ENCODE assay signal across 7 mouse cellular contexts in genomic region chr2:28688431-28688830, GRCm38 (mm10). TPM values are rescaled to one million over a fixed set of nuclear protein-coding genes. Genes with fewer than 3 reads are reported as not detected.
DNase-seq lines count a peak whose midpoint lies in the region; ATAC-seq and TF ChIP-seq lines count a peak whose summit lies in the region.

No protein-coding gene starts in this region.

- no peak overlapping the region for H3K27ac ChIP-seq in kidney, postnatal 0 days
- H3K27ac ChIP-seq in forebrain, embryonic 12.5 days = no peak overlapping the region

- DNase-seq in kidney, postnatal 0 days (ENCODE audit: low spot score) = peak; percentile 69
- no peak for DNase-seq in kidney, adult 11 months
- DNase-seq in Muller cell, postnatal 12 days (ENCODE audit: inconsistent ontology term) = peak; percentile 49
- peak; percentile 12 to 27 for DNase-seq in spleen, postnatal 36 days (ENCODE audit: low spot score in 2 of 2)

- H3ac ChIP-seq in C2C12 (ENCODE audit: control insufficient read depth, insufficient read length, low read depth) = no peak overlapping the region

- no peak overlapping the region for H3K4me3 ChIP-seq in kidney, postnatal 0 days (replicated peaks; ENCODE audit: low read depth, low read length)
- H3K4me3 ChIP-seq in C2C12 (ENCODE audit: insufficient read depth, poor library complexity, severe bottlenecking) = no peak overlapping the region
- no peak overlapping the region for H3K4me3 ChIP-seq in forebrain, embryonic 12.5 days (replicated peaks)

- no peak overlapping the region for H3K4me2 ChIP-seq in kidney, postnatal 0 days (ENCODE audit: low read length)
- H3K4me2 ChIP-seq in forebrain, embryonic 12.5 days = no peak overlapping the region

- H3K27me3 ChIP-seq in kidney, postnatal 0 days (ENCODE audit: insufficient read depth, low read length) = no peaks in the 10 kb centered on the region
- no peaks in the 10 kb centered on the region for H3K27me3 ChIP-seq in C2C12 (ENCODE audit: control insufficient read depth, insufficient read depth, insufficient read length)
- H3K27me3 ChIP-seq in forebrain, embryonic 12.5 days = no peaks in the 10 kb centered on the region

- no peaks in the 10 kb centered on the region for H3K9me3 ChIP-seq in kidney, postnatal 0 days (replicated peaks; ENCODE audit: low read length)
- H3K9me3 ChIP-seq in forebrain, embryonic 12.5 days = no peaks in the 10 kb centered on the region

- H3K9ac ChIP-seq in kidney, postnatal 0 days (ENCODE audit: low read depth, low read length) = no peak overlapping the region
- no peak overlapping the region for H3K9ac ChIP-seq in forebrain, embryonic 12.5 days

- no peaks in the 10 kb centered on the region for H3K4me1 ChIP-seq in kidney, postnatal 0 days (replicated peaks; ENCODE audit: insufficient read depth, low read length)
- no peaks in the 10 kb centered on the region for H3K4me1 ChIP-seq in forebrain, embryonic 12.5 days

- H3K79me2 ChIP-seq in C2C12 (ENCODE audit: control insufficient read depth, insufficient read depth) = no peaks in the 10 kb centered on the region

- H3K79me3 ChIP-seq in C2C12 (ENCODE audit: low read depth) = no peaks in the 10 kb centered on the region

- WGBS in kidney, postnatal 0 days = 36% methylated on average over 3 of the region's 3 CpGs
- WGBS in forebrain, embryonic 12.5 days = 44% methylated on average over 3 of the region's 3 CpGs

- peaks cover 37% of the 10 kb centered on the region for H3K36me3 ChIP-seq in kidney, postnatal 0 days (ENCODE audit: insufficient read depth, low read length)
- peaks cover 24% of the 10 kb centered on the region for H3K36me3 ChIP-seq in C2C12 (ENCODE audit: control insufficient read depth, insufficient read depth)
- peaks cover 47% of the 10 kb centered on the region for H3K36me3 ChIP-seq in forebrain, embryonic 12.5 days (replicated peaks)

- peak; percentile 82 for TF ChIP-seq CTCF in kidney, postnatal 0 days (IDR thresholded peaks at IDR 0.05; ENCODE audit: low read depth)
- TF ChIP-seq CTCF in C2C12 (IDR thresholded peaks at IDR 0.05; ENCODE audit: control insufficient read depth, insufficient read depth, insufficient read length) = peak; percentile 49

- no peak for ATAC-seq in kidney, postnatal 0 days (replicated peaks; ENCODE audit: low FRiP score, low read depth)
- ATAC-seq in granulocyte monocyte progenitor cell, adult 5-6 weeks (replicated peaks; ENCODE audit: poor library complexity, severe bottlenecking) = peak; percentile 52
- no peak for ATAC-seq in forebrain, embryonic 12.5 days (ENCODE audit: low FRiP score)

TF ChIP-seq in C2C12, 6 proteins besides CTCF, POLR2A, EP300 and RAD21:
- TF ChIP-seq MYOD1 (IDR thresholded peaks at IDR 0.05; ENCODE audit: control insufficient read depth, insufficient read length, low read depth) (no peak), CEBPB (IDR thresholded peaks at IDR 0.05; ENCODE audit: low read depth) (no peak), FOSL1 (IDR thresholded peaks at IDR 0.05; ENCODE audit: insufficient read depth, low read length, poor library complexity, severe bottlenecking) (no peak), MAX (IDR thresholded peaks at IDR 0.05) (no peak), MYOG (IDR thresholded peaks at IDR 0.05; ENCODE audit: control insufficient read depth, extremely low read depth, insufficient read length) (no peak), USF1 (IDR thresholded peaks at IDR 0.05; ENCODE audit: low read depth) (no peak)

RNA-seq across cellular contexts. Expression of gene Spaca9, which starts 11.1 kb away (rescaled TPM):
- polyA plus RNA-seq in kidney, postnatal 0 days (2015; fragmentation: Nextera tagmentation; extraction: Ambion mirVana) = 2.0 and 2.5 TPM in 2 replicates
- 0.96 TPM for polyA plus RNA-seq in C2C12 (2012; fragmentation: generic; extraction: Trizol)
- 5.0 TPM in 1 of 2 replicates, not detected in the other for total RNA-seq in granulocyte monocyte progenitor cell, adult 5-6 weeks (2014; fragmentation: Nextera tagmentation)
- 4.8 and 4.9 TPM in 2 replicates for total RNA-seq in granulocyte monocyte progenitor cell, adult 5-6 weeks (2017)
- 1.5 and 1.7 TPM in 2 replicates for polyA plus RNA-seq in forebrain, embryonic 12.5 days (2016; fragmentation: Nextera tagmentation; extraction: Ambion mirVana)

RNA-seq across cellular contexts. Expression of gene Ak8, which starts 11.5 kb away (rescaled TPM):
- polyA plus RNA-seq in kidney, postnatal 0 days (2015; fragmentation: Nextera tagmentation; extraction: Ambion mirVana) = 1.2 and 1.3 TPM in 2 replicates
- polyA plus RNA-seq in C2C12 (2012; fragmentation: generic; extraction: Trizol) = 0.04 TPM
- total RNA-seq in granulocyte monocyte progenitor cell, adult 5-6 weeks (2014; fragmentation: Nextera tagmentation) = not detected in 2 replicates
- total RNA-seq in granulocyte monocyte progenitor cell, adult 5-6 weeks (2017) = not detected in 2 replicates
- 0.33 and 0.75 TPM in 2 replicates for polyA plus RNA-seq in forebrain, embryonic 12.5 days (2016; fragmentation: Nextera tagmentation; extraction: Ambion mirVana)

RNA-seq across cellular contexts. Expression of gene Tsc1, which starts 47.4 kb away (rescaled TPM):
- polyA plus RNA-seq in kidney, postnatal 0 days (2015; fragmentation: Nextera tagmentation; extraction: Ambion mirVana) = 9.5 and 10.6 TPM in 2 replicates
- polyA plus RNA-seq in C2C12 (2012; fragmentation: generic; extraction: Trizol) = 6.9 TPM
- 17.4 and 23.7 TPM in 2 replicates for total RNA-seq in granulocyte monocyte progenitor cell, adult 5-6 weeks (2014; fragmentation: Nextera tagmentation)
- total RNA-seq in granulocyte monocyte progenitor cell, adult 5-6 weeks (2017) = 11.1 and 12.4 TPM in 2 replicates
- polyA plus RNA-seq in forebrain, embryonic 12.5 days (2016; fragmentation: Nextera tagmentation; extraction: Ambion mirVana) = 27.7 and 31.7 TPM in 2 replicates
